Mouse (Mus musculus) frontal cortex, postnatal 25 days (tissue): ENCODE results near the gene Zfhx3.

Source experiments
- DNase-seq, 2 experiments: peaks; one replicate each; pipeline ENCODE4 v3.0.0; 2022; ENCODE audit warnings: low spot score in 2 of 2

Gene Zfhx3

GRCm38 (mm10) chr8:108854444-108855102 lies 912.1 kb downstream of the Zfhx3 start:
- no peak for DNase-seq

DNA sequence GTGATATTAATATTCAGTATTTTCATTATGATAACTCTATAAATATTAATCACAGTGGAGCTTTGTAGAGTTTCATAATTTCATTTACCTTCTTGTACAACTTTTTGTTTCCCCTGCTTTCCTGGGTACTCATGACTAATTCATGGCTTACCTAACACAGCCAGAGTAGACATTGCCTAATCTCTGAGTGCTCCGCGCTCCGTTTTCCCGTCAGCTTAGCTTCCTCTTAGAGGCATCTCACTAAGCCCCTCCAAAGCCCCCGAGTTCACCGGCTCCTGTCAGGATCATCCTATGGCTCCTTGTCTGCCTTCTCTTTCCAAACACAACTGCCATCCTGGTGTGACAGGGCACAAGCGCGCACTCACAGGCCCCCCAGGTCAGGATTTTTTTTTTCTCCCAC lies 916.6 kb downstream of the Zfhx3 start:
- DNase-seq = no peak

GRCm38 (mm10) chr8:108859983-108860382 lies 917.5 kb downstream of the Zfhx3 start:
- DNase-seq = no peak

GRCm38 (mm10) chr8:108863440-108863839 lies 921.0 kb downstream of the Zfhx3 start:
- no peak for DNase-seq

DNA sequence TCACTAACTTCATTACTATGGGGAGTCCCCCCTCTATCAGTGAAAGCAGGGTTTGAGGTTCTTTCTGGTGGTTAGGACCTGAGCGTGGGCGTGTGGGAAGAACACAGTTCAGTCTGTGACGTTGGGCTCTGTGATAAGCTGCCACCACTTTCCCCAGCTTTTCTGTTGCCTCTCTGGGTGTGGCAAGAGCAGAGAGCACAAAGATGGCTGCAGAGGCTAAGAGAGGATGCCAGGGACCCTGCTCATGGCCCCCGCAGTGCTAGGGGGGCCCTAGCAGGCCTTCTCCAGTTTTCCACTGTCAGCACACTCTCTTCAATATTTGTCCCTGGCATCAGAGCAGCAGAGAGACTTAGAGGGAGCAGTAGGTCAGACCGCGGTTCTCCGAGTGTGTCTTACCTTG lies 924.0 kb downstream of the Zfhx3 start:
- DNase-seq = no peak

DNA sequence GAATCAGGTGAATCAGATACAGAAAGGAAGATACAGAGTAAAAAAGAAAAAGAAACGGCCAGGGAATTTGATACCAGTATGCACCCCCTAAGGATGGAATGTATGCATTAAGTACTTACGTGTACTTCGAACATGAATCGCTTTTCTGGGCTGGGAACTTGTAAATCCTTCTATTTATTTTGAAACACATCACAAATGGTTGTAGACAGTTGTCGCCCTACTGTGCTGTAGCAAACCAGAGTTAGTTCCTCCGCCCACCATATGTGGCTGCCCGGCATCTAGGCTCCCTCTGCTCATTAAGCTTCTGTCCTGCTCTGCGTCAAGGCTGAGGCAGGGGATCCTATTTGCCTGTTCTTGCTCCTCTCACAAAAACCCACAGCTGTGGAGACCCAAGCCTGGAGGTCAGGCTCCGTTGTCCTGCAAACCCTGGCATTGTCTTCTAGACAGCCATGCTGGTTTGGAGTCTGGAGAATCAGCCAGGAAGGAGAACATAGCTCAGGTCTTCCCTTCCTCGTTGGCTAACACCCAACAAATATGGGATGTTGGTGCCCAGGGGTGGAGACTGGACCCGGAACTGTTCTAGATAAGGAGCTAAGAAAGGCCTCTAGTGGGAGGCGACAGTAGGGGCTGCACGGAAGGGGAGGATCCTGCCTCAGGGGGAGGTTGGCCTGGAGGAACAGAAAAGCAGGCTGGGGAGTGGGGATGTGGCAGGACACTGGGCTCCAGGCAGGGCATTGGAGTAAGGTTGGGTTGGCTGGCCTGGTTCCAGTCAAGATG lies 925.2 kb downstream of the Zfhx3 start:
- DNase-seq = no peak

DNA sequence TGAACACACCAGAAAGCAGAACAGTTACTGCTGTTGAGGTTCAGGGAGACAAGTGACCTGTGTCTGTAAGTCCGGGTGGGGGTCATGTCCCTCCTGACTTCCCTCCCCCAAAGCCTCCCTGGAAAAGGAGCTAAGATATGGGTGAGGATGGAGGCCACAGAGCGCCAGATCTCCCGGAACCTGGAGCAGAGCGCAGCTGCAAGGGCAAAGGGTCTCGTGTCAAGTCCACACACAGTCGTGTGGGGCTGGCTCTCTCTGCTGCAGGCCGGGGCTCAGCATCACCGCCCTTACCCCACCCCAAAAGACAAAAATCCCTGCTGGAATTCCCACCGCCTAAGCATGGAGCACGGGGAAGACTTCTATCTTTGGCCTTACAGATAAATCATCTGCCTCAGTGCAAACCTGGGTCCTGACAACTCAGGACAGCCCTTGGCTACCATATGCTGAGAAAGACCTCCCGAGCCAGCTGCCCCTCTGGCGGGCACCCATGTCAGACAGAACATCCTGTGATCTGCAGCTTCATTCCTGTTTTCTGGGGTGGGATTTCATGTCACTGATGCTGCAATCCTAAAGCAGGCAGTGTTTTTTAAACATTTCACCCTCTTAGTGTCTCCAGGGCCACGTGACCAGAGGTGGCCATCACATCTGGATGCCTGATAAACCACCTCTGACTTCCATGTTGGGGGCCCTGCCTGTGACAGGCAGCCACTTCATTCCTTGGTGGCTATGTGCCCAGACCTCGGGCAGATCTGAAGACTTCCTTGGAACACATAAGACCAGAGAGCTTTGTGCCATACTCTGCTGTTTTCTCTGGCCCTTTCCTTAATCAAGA lies 926.0 kb downstream of the Zfhx3 start:
- DNase-seq = no peak

DNA sequence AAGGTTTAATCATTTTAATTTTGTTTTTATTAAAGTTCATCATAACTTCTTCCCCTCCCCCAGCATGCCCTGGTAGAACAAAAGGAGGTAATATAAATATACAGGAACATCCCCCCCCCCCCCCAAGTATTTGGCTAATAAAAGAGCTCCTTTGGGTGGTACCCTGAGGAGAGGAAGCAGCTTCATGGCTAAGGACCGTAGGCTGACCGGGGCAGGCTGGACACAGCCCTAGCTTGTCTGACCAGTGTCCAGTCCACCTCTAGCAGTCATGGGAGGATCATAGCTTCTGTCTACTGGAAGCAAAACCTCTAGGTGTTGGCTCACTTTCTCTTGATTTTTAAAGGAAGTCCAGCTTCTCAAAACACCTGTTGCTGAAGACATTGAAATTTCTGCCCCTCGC lies 927.0 kb downstream of the Zfhx3 start:
- DNase-seq = no peak

DNA sequence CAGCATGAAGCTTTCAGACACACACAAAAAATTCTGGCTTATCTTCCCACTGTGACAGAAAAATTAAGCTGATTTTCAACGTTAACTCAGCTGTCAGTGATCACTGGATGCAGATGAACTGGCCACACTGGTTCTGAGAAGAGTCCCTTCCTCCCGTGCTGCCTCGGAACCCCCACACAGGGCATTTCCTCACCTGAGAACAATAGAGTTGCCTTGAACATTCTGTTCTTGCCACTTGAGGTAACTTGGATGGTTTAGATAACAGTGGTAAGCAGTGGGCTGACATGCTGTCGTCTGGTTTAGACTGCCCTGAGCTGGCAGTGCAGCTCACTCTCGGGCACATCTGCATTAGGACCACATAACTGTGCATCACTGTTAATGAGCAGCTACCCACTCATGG lies 927.5 kb downstream of the Zfhx3 start:
- DNase-seq = no peak

DNA sequence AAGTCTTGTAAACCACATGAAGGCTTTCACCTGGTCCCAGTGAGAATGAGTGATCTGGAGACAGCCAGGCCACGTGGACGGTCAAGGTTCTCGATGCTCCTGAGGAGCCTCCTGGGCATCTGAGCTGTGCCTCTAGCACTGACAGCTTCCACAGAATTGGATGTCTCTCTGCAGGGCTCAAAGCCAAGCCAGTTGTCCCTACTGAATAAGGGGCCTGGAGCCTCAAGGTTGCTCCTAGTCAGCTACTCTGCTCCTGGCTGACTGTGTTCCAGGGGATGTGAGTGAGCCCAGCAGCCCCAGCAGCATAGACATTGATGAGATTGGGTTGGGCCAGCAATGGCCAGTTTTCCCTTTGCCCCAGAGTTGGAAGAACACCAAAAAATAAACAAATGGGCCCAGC lies 927.9 kb downstream of the Zfhx3 start:
- no peak for DNase-seq

DNA sequence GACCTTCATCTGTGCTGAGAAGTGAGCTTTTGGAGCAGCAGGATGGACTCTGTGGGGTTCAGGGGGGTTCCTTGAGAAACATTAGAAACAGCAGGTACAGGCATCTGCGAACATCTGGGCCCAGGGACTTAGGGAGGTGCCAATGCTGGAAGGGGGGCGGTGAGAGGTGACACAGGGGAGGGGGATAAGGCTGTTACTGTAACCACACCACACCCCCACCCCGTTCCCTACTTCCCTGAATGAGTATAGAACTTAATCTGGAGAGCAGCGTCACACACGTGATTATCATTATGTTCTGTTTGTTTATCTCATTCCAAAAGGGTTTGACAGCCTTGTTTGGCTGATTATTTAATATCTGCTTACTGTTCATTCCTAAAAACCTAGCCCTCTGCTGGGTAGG lies 933.3 kb downstream of the Zfhx3 start:
- no peak for DNase-seq

GRCm38 (mm10) chr8:108880101-108880500 lies 937.7 kb downstream of the Zfhx3 start:
- DNase-seq = no peak

GRCm38 (mm10) chr8:108881336-108881735 lies 938.9 kb downstream of the Zfhx3 start:
- no peak for DNase-seq

DNA sequence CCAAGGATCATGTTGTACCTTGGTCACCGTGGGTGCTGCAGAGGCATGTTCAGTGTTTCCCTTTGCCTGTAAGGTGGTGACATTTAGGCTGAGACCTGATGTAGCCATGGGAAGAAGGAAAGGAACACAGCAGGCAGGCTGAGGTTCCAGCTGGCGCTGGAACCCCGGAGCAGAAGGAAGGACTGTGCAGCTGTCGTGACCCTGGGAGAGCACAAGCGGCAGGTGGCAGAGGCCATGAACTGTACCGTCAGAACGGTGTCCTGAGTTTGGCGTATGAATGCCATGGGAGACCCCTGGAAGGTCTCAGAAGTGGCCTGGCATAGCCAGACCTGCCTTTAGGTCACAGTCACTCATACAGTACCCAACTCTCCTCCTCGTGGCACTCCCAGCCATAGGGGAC lies 939.6 kb downstream of the Zfhx3 start:
- no peak for DNase-seq

- DNase-seq = no peak
Observed at GRCm38 (mm10) chr8:108883381-108883780, 940.9 kb downstream of the Zfhx3 start.

DNA sequence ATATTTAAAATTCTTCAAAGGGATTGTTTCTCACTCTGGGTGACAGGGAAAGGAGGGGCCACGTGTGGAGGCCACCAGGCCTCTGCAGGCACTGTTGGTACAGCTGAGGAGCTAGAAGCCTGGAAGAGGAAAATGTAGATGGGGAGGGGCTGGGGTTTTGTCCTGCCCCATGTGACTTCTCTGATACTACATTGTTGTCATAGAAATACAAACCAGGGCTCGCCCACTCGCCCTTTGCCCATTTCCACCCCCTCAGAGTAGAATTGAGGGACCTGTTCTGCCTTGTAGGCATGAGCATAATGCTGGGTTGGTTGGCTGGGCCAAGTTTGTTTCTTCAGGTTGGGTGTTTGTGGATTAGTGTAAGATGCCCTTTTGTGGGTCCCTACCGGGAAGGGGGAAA lies 942.5 kb downstream of the Zfhx3 start:
- DNase-seq = no peak

DNA sequence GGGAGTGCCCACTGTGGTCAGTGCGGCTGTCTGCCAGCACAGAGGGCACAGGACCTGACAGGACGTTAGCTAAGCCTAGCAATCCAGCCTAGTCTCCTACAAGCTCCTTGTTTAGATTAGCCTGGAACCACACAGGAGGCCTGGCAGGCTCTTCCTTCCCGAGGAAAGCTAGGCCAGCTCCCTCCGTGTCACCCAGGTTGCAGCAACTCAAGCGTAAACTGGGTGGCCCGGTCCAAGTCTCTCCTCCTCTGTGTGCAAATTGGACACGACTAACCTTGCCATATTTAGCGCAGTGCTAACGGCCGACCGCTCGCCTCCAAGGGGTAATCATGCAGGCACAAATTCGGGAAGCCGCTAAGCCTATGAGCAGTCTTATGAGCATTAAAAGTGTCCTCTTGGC lies 943.0 kb downstream of the Zfhx3 start:
- DNase-seq = no peak

DNA sequence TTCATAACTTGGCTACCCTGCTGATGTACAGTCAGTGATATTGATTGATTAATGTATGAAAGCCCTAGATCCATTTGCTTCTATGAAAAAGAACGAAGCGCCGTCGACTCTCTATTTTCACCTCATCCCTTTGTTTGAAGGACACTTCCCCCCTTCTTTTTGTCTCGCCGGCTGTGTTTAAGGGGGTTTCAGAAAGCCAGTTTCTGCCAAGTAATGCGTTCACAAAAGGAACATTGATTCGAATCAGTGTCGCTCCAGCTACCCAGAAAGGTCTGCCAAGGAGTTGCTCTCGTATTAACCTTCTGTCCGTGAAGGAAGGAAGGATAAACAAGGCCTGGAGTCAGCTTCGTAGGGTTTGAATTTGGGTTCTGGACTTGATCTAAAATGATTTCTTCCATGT lies 943.4 kb downstream of the Zfhx3 start:
- no peak for DNase-seq

DNA sequence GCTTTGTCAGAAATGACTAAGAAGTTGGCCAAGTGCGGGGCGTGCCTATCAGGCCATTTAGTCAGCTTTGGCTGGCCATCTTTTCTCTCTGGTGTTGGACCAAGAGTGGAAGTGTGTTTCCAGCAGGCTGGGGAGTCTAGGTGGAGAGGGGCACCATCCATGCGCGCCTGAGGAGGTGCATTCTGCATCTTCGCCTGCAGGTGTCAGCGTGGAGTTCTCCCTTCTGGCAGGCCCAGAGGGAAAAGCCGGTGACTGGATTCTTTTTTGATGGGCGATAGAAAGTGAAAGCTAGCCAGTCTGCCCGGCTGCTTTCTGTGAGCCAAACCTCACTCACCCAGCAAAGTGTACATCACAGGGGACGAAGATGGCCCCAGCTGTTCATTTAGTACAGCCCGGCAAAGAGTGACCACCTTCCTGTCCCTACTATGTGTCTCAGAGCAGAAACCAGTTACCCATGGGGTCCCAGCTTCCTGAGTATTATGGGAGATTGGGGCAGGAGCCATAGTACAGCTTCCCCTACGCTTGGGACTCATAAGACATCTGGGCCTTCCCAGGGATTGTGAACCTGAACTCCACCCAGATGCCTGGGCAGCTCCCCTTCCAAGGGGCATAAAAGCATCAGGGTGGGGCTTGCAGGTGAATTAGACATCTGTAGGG lies 944.3 kb downstream of the Zfhx3 start:
- DNase-seq = peak; percentile 72 to 74

GRCm38 (mm10) chr8:108887256-108887615 lies 944.8 kb downstream of the Zfhx3 start:
- no peak for DNase-seq

DNA sequence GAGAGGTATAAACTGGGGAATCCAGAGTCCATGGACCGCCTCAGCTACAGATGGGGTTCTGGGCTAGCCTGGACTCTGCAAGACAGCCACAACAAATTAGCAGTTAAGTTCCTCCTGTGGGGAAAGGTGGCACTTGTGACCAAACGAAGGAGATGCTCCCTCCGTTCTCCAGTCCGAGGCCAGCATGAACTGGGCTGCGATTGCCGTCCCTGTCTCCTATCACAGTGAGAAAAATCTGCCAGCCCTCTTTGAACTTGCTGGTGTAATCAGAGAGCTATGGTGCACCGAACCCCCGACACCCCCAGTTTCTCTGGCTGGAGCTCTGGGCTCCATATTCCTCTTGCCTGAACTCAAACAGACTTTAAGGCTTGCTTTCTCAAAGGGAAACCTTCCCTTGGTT lies 945.4 kb downstream of the Zfhx3 start:
- DNase-seq = no peak

- no peak for DNase-seq
Observed at GRCm38 (mm10) chr8:108888924-108889323, 946.5 kb downstream of the Zfhx3 start.
